Mouse (Mus musculus) embryonic facial prominence, embryonic 10.5 days (tissue): ENCODE measurements around the gene Foxs1. TPM values are rescaled to one million over a fixed set of nuclear protein-coding genes. Genes with fewer than 3 reads are reported as not detected.

Source experiments
- DNase-seq: peaks from one replicate; pipeline ENCODE4 v3.0.0-alpha.2; 2017; ENCODE audit warnings: low spot score
- H3K27ac ChIP-seq: fragments of 300-500 bp; sonication (generic); replicated peaks from 2 replicates; pipeline ENCODE4 v1.5.1; 2016; ENCODE audit warnings: mild to moderate bottlenecking
- H3K27me3 ChIP-seq: fragments of 300-500 bp; sonication (generic); replicated peaks from 2 replicates; pipeline ENCODE4 v1.6.1; 2016; ENCODE audit warnings: low read depth, mild to moderate bottlenecking; ENCODE audit not compliant: poor library complexity, severe bottlenecking
- H3K36me3 ChIP-seq: fragments of 300-500 bp; sonication (generic); replicated peaks from 2 replicates; pipeline ENCODE4 v1.6.1; 2016; ENCODE audit warnings: mild to moderate bottlenecking, moderate library complexity
- H3K4me1 ChIP-seq: fragments of 300-500 bp; sonication (generic); 2 replicates; pipeline ENCODE4 v1.6.1; 2016
- H3K4me3 ChIP-seq: fragments of 300-500 bp; sonication (generic); 2 replicates; pipeline ENCODE4 v1.5.1; 2016; ENCODE audit warnings: mild to moderate bottlenecking, moderate library complexity
- H3K9me3 ChIP-seq: fragments of 300-500 bp; sonication (generic); 2 replicates; pipeline ENCODE4 v1.6.1; 2016; ENCODE audit warnings: mild to moderate bottlenecking
- WGBS: fragments of 180-500 bp; shearing (Covaris S2); methylation state at CpG from one replicate; pipeline ENCODE4 v1.1.7; 2016; 5-methylcytosine and 5-hydroxymethylcytosine counted together
- polyA plus RNA-seq: library from polyadenylated mRNA; unstranded; fragments of >200 nt; fragmentation: Nextera tagmentation; extraction: Ambion mirVana; gene quantifications from 2 replicates; pipeline ENCODE4 v1.2.1, GENCODE M21; 2016

Gene Foxs1
- polyA plus RNA-seq = 0.45 and 0.72 TPM in 2 replicates

- no peak for DNase-seq
- 43% methylated on average over 9 of the region's 9 CpGs for WGBS
- no peaks in the 10 kb centered on the region for H3K36me3 ChIP-seq
- H3K27ac ChIP-seq = peak within 1 kb of the TSS; percentile 44
- H3K9me3 ChIP-seq = no peaks in the 10 kb centered on the region
- peaks cover 58% of the 10 kb centered on the region for H3K4me1 ChIP-seq
- H3K27me3 ChIP-seq = peaks cover 22% of the 10 kb centered on the region
- H3K4me3 ChIP-seq = no peak within 1 kb of the TSS
Measured at GRCm38 (mm10) chr2:152933048-152933447, at the start of gene Foxs1. Gene Foxs1, minus strand, starts transcription at chr2:152933208.

- Histone ChIP-seq H3K9me3 (no peaks in the 10 kb centered on the region), H3K4me1 (no peaks in the 10 kb centered on the region), H3K4me3 (no peak overlapping the region), H3K27me3 (no peaks in the 10 kb centered on the region), H3K36me3 (no peaks in the 10 kb centered on the region), H3K27ac (no peak overlapping the region)
- no peak for DNase-seq
- 63% methylated on average over 3 of the region's 3 CpGs for WGBS
Measured at GRCm38 (mm10) chr2:152976991-152977390, 44.0 kb upstream of the Foxs1 start.

- WGBS = 65% methylated on average over 4 of the region's 4 CpGs
- Histone ChIP-seq H3K9me3 (no peaks in the 10 kb centered on the region), H3K4me1 (peaks cover 9% of the 10 kb centered on the region; the same call in 1 of the 2 replicates), H3K27me3 (peaks cover 2% of the 10 kb centered on the region; the same call in 1 of the 2 replicates), H3K36me3 (no peaks in the 10 kb centered on the region), H3K27ac (no peak overlapping the region), H3K4me3 (no peak overlapping the region)
- no peak for DNase-seq
Measured at GRCm38 (mm10) chr2:152965555-152965954, 32.5 kb upstream of the Foxs1 start.

- Histone ChIP-seq H3K36me3 (no peaks in the 10 kb centered on the region), H3K4me1 (peaks cover 9% of the 10 kb centered on the region; the same call in 1 of the 2 replicates), H3K9me3 (no peaks in the 10 kb centered on the region), H3K27ac (peak within 1 kb of the TSS; percentile 73), H3K27me3 (peaks cover 8% of the 10 kb centered on the region; the same call in 1 of the 2 replicates), H3K4me3 (peak within 1 kb of the TSS; percentile 58)
- WGBS = 2% methylated on average over 34 of the region's 34 CpGs
- DNase-seq = peak; percentile 85
Measured at GRCm38 (mm10) chr2:152962091-152962793, 29.2 kb upstream of the Foxs1 start, which contains the start of gene Ttll9. Gene Ttll9, plus strand, starts transcription at chr2:152962485.

GRCm38 (mm10) chr2:152958116-152958515 lies 25.1 kb upstream of the Foxs1 start:
- Histone ChIP-seq H3K36me3 (no peaks in the 10 kb centered on the region), H3K27me3 (peaks cover 34% of the 10 kb centered on the region), H3K9me3 (no peaks in the 10 kb centered on the region), H3K4me3 (no peak overlapping the region), H3K27ac (no peak overlapping the region), H3K4me1 (peaks cover 15% of the 10 kb centered on the region)
- WGBS = 76% methylated on average over 3 of the region's 3 CpGs
- no peak for DNase-seq

- H3K4me3 ChIP-seq = peak overlapping the region; percentile 81
- WGBS = 21% methylated on average over 13 of the region's 13 CpGs
- H3K9me3 ChIP-seq = no peaks in the 10 kb centered on the region
- H3K4me1 ChIP-seq = peaks cover 33% of the 10 kb centered on the region
- no peaks in the 10 kb centered on the region for H3K36me3 ChIP-seq
- H3K27me3 ChIP-seq = peaks cover 86% of the 10 kb centered on the region
- no peak for DNase-seq
- H3K27ac ChIP-seq = peak overlapping the region; percentile 81
Measured at GRCm38 (mm10) chr2:152951850-152952720, 19.1 kb upstream of the Foxs1 start.

GRCm38 (mm10) chr2:152951065-152951849 lies 18.2 kb upstream of the Foxs1 start, which contains the start of gene Dusp15:
Gene Dusp15, minus strand, starts transcription at chr2:152951698.
- Histone ChIP-seq H3K9me3 (no peaks in the 10 kb centered on the region), H3K36me3 (no peaks in the 10 kb centered on the region), H3K4me1 (peaks cover 38% of the 10 kb centered on the region), H3K4me3 (peak within 1 kb of the TSS; percentile 81), H3K27me3 (peaks cover 94% of the 10 kb centered on the region), H3K27ac (peak within 1 kb of the TSS; percentile 81)
- 1% methylated on average over 54 of the region's 54 CpGs for WGBS
- DNase-seq = peak; percentile 69

GRCm38 (mm10) chr2:152950358-152951064 lies 17.5 kb upstream of the Foxs1 start:
- no peaks in the 10 kb centered on the region for H3K36me3 ChIP-seq
- no peak for DNase-seq
- no peak overlapping the region for H3K27ac ChIP-seq
- peak overlapping the region; percentile 81 for H3K4me3 ChIP-seq
- H3K9me3 ChIP-seq = no peaks in the 10 kb centered on the region
- WGBS = 36% methylated on average over 11 of the region's 11 CpGs
- peaks cover 38% of the 10 kb centered on the region for H3K4me1 ChIP-seq
- peaks cover 94% of the 10 kb centered on the region for H3K27me3 ChIP-seq

- Histone ChIP-seq H3K27ac (no peak overlapping the region), H3K4me1 (peaks cover 36% of the 10 kb centered on the region), H3K36me3 (no peaks in the 10 kb centered on the region), H3K4me3 (no peak overlapping the region), H3K27me3 (peaks cover 98% of the 10 kb centered on the region), H3K9me3 (no peaks in the 10 kb centered on the region)
- DNase-seq = no peak
- WGBS = 89% methylated on average over 5 of the region's 5 CpGs
Measured at GRCm38 (mm10) chr2:152948438-152949020, 15.5 kb upstream of the Foxs1 start.

- Histone ChIP-seq H3K36me3 (no peaks in the 10 kb centered on the region), H3K9me3 (no peaks in the 10 kb centered on the region), H3K4me3 (no peak overlapping the region), H3K27me3 (peaks cover 100% of the 10 kb centered on the region), H3K27ac (no peak overlapping the region), H3K4me1 (peaks cover 45% of the 10 kb centered on the region)
- WGBS = 64% methylated on average over 7 of the region's 7 CpGs
- DNase-seq = no peak
Measured at GRCm38 (mm10) chr2:152947098-152947497, 14.1 kb upstream of the Foxs1 start.

- H3K27me3 ChIP-seq = peaks cover 100% of the 10 kb centered on the region
- 58% methylated on average over 9 of the region's 9 CpGs for WGBS
Measured at GRCm38 (mm10) chr2:152944013-152944412, 11.0 kb upstream of the Foxs1 start.

More at GRCm38 (mm10) chr2:152944013-152944412, 11.0 kb upstream of the Foxs1 start:
- Histone ChIP-seq H3K36me3 (no peaks in the 10 kb centered on the region), H3K4me1 (peaks cover 30% of the 10 kb centered on the region), H3K27ac (no peak overlapping the region), H3K4me3 (no peak overlapping the region), H3K9me3 (no peaks in the 10 kb centered on the region)
- peak; percentile 8 for DNase-seq
